Mouse (Mus musculus) erythroid progenitor cell, adult 5-6 weeks (primary cell): ENCODE results near the gene Cib3. TPM values are rescaled to one million over a fixed set of nuclear protein-coding genes. Genes with fewer than 3 reads are reported as not detected.
A peak's percentile ranks its signal among the peaks of the same experiment; 100 is the strongest.

ENCODE experiments used
- ATAC-seq: replicated peaks from 2 replicates; pipeline ENCODE4 v1.8.0; 2016; ENCODE audit warnings: moderate number of reproducible peaks, mild to moderate bottlenecking, moderate TSS enrichment, inconsistent platforms; ENCODE audit not compliant: poor library complexity, low FRiP score, severe bottlenecking
- total RNA-seq, 2 experiments: library from RNA; stranded (forward) in 1 of 2; stranded (reverse) in 1 of 2; fragments of 150-400 nt in 1 of 2; fragments of 186-747, 209-891 nt in 1 of 2; gene quantifications; 2 replicates each; pipeline versions ENCODE4 v1.2.3 to v1.2.4; 2015 to 2017; ENCODE audit warnings: low replicate concordance in 2 of 2

Cib3 gene
- total RNA-seq (2015; ENCODE audit: low replicate concordance) = not detected in 2 replicates
- total RNA-seq (2017; ENCODE audit: low replicate concordance) = 0.77 TPM in 1 of 2 replicates, not detected in the other

DNA sequence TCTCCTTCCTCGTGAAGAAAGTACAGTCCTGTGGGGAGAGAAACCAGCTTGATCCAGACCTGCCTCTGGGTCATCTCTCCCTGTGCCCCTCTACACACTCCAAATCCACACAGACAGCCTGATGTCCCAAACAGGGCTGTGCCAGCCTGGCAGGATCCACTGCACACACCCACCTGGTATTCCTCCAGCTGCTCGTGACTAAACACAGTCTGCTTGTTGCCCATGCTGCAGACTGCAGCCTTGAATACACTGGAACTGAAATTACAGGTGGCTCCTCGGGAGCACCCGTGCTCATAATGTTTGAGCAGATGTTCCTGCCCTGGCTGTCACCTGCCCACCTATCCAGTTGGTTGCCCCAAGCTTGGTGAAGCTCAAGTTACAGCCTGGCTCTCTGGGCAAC is at the start of gene Cib3:
Gene Cib3 (minus strand): TSS at position 87 of the 400 bp plus-strand sequence.
- ATAC-seq = no peak

DNA sequence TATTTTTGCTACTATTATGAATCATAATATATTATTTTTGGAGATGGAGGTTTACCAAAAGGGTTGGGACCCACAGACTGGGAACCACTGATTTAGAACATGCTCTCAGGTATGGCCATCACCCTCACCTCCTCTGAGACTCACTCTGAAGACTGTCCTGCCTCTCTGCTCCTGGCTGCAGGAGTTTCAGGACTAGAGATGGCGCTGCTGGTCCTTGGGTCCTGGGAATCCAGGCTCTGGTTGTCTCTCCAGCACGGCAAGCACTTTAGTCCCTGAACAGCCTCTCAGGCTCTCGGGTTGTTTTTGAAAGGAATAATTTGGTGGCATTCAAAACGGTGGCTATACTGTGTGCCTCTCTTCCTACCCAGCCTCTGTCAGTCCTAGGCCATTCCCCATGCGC is 49.2 kb upstream of the Cib3 start:
- no peak for ATAC-seq

DNA sequence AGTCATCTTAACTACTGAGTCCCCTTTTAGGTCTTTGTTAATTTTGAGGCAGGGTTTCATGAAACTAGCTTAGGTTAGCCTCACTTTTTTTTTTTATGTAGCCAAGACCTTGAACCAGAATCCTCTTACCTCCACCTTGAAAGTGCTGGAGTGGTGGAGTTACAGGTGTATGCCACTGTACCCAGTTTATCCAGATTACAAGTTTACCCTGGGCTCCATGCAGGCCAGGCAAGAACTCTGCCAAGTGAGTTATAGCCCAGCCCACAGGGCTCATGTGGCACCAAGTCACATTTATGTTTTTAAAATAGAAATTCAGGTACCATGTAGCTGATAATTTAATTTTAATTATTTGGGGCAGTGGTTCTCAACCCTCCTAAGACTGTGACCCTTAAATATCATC is 48.8 kb upstream of the Cib3 start:
- ATAC-seq = no peak

DNA sequence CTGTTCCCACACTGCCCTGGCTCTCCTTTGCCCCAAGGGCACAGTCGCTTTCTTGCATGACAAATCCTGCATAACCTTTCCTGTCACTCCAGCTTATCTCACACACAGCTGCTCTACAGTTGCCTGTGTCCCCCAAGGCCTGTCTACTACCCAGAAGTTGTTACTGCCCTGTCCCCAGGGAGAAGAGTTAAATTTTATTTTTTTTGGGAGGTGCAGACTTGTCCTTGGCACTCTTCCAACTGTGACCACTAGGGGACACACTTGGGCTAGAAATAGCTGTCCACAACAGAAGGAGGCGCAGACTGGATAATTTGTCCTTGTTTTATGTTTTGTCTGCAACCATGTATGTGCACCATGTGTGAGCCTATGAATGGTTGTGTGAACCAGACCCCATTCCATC is 48.4 kb upstream of the Cib3 start:
- no peak for ATAC-seq

DNA sequence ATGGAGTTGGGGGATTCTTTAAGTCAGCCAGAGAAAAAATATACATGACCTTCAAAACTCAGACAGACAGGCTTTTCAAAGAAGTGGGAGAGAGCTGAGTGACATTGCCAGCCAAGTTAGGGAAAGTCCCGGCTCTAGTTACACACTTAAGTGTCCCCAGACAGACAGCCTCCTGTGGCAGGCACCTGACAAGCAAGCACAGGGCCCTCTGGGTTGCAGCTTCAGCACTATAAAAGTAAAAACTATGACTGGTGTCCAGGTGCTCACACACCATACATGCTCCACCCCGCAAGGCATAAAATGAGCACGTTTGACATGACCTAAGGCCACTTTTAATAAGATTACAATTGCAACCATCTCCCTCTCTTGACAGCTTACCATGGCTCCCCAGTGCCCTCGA is 47.9 kb upstream of the Cib3 start:
- ATAC-seq = no peak

DNA sequence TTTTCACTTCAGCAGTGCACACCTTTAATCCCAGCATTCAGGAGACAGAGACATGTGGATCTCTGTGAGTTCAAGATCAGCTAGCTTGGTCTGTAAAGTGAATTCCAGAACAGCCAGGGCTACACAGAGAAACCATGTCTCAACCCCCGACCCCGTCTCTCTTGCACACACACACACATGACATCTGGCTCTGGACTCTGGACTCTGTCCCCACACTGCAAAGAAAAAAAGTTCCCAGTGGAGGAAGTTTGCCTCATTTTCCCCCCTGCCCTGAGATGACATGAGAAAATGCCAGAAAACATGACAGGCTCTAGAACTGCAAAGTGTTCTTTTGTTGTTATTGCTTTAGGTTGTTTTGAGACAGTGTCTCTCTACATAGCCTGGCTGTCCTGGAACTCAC is 47.2 kb upstream of the Cib3 start:
- ATAC-seq = no peak

DNA sequence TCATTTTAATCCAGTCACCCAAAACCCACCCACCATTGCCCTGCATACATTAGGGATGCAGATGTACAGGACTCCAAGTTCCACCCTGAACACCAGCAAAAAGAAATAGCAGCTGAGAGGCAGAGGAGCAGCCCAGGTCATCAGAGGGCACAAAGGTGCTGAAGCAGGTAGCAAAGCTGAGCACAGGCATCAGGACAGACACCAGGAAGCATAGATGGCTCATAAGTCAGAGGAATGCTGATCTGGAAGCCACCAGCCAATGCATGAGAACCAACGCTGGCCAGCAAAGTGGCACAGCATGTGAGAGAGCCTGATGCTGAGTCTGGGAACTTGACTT is 45.2 kb upstream of the Cib3 start:
- no peak for ATAC-seq

DNA sequence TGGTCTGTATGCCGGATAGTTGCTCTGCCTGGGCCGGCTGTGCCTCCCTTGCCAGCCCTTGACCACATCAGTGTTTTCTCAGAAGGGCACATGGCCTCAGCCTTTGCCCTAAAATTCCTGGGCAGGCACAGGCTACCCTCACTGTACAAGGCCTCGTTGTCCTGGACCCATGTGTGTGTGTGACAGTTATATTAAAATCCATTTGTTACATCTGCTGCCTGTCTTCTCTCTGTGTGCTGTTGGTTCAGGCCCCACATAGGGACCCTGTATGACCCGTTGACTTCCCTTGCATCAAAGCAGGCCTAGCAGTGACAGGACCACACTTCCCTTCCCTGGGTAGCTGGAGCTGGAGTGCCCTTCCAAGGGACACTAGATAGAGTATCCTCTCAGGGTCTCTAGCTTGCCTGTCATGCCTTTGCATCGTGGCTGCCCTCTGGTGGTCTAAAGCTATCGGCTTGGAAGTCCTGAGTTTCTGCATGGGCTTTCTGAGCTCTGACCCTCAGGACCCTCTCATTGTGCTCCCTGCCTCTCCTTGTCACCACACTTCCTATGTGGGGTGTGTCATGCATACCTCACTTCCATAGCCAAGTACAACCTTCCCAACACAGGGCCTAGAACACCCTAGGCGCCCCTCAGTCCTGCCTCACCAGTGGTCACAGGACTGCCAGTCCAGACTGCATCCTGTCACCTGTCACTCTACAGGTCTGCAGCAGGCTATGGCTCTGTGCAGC is 44.7 kb upstream of the Cib3 start:
- ATAC-seq = no peak

DNA sequence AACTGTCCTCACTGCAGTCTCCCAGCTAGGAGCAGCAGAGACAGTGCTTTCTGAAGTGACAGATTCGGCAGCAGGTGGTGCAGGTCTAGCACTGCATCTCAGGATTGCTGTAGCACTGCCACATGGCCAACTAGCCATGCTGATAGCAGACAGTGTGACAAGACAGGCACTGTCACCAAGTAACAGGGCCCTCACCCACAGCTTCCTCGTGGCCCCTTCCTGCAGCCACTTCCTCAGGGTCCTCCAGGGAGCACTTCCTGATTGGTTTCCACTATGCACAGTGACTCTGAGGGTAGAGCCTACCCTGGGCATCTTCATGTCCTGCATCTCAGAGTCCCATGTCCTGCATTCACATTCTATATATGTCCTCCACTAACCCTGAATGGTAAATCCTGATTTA is 32.0 kb upstream of the Cib3 start:
- ATAC-seq = no peak

DNA sequence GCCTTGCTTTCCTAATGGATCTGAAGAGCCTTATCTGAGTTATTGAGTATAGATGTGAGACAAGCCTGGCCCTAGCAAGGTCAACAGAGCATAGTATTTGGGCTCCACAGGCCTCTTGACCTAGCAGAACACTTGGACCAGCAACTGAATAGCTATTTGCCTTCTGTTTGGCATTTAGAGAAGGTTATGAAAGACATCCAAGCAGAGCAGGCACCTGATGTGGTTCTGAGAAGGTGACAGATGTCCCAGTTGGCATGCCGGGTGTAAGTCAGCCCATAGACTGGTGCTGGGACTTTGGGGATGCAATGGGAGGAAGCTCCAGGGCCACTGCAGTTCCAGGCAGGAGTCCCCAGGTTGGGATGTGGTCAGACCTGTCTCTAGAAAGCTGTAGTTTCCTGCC is 29.6 kb upstream of the Cib3 start:
- ATAC-seq = no peak

DNA sequence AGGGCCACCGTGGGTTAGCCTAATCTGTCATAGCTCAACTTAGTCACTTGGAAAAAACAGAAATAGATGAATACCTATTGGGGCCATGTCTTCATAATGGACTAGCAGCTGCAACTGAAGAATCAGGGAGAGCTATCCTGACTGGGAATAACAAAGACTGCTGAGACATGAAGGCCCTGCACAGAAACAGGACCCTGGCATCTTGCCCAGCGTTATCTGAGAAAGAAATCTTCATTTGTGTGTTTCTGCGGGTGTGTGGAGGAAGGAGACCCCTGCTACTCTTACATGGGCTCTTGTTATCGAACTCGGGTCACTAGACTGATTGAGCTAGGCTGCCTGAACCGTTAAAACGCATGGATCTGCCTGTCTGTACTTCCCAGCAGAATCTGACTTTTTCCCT is 28.3 kb upstream of the Cib3 start:
- ATAC-seq = no peak

DNA sequence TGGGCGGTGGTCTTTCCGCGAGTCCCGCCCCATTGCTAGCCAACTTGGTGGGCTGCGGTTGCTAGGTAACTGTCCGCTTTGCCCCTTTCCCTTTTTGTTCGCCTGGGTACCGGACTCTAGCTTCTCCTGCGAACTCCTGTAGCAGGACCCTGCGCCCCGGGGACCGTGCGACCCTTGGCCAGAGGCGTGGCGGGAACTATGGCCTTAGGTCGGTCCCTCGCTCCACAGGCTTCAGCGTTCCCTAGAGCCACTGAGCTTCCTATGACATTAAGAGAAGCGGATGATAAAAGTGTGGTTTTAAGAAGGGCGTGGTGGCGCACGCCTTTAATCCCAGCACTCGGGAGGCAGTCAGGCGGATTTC is 27.7 kb upstream of the Cib3 start:
- ATAC-seq = peak; percentile 37

DNA sequence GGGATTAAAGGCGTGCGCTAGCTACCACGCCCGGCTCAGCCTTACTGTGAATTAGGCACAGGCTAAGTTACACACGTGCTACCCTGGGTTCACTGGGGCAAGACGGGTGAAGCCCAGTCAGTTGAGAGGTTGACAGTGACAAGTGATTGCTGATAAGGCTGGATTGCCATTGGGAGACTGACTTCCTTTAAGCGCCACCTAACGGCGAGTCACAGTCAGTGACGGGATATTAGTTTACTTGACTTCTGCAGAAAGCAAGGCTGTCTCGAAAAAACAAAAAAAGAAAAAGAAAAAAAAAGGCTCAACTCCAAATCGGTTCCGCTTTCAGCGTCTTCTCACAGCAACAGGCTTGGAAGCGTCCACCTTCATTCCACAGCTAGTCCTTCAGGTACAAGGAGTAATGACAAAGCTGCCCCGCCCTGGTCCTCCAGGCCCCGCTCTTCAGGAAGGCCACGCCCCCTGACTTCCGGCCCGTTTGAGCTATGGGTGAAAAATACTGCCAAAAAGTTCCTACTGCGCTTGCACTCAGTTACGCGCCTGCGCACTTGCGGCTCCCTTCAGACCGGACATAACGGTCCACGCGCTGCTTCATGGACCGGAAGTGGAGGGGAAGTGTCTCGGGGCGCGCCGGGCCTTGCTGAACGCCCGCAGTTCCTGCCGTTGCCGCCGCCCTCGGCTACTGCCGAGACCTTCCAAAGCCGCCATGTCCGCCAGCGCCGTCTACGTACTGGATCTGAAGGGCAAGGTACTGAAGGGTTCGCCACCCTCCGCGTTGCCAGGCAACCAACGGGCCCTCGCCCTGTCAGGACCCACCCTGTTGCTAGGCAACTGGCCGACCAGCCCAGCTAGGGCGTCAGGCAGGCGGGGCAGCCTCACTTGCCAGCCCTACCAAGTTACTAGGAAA is 27.1 kb upstream of the Cib3 start, which contains the start of gene Ap1m1:
Gene Ap1m1 (plus strand): TSS at position 520 of the 904 bp plus-strand sequence.
- ATAC-seq = peak; percentile 89

DNA sequence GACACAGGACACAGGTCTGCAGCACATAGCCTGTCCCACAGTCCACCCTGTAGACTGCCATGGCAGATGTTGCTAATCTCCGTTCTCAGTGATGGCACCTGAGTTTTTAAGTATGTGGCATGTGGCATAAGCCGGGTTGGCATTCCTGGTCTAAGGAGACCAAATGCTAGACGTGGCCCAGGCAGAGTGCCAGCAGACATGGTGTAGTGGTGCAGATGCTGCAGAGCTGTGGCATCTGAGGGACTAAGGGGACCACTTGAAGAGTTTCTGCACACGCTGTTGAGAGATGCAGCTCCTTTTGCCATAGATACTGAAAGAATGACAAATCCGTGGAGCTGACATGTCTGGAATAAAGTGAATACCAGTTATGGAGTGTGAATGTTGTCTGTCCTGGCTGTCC is 10.0 kb upstream of the Cib3 start:
- no peak for ATAC-seq

DNA sequence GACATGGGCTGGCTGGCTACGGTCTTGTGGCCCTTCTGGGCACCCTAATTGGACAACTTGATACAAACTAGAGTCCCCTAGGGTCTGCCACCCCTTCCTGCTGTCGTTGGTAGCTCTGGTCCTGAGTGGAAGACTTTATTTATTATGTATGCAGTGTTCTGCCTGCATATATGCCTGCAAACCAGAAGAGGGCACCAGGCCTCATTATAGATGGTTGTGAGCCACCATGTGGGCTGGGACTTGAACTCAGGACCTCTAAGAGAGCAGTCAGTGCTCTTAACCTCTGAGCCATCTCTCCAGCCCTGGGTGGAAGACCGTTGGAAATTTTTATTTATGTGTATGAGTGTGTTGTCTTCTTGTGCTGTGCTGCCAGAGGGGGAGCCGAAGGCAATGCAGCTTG is 8.1 kb upstream of the Cib3 start:
- ATAC-seq = no peak

DNA sequence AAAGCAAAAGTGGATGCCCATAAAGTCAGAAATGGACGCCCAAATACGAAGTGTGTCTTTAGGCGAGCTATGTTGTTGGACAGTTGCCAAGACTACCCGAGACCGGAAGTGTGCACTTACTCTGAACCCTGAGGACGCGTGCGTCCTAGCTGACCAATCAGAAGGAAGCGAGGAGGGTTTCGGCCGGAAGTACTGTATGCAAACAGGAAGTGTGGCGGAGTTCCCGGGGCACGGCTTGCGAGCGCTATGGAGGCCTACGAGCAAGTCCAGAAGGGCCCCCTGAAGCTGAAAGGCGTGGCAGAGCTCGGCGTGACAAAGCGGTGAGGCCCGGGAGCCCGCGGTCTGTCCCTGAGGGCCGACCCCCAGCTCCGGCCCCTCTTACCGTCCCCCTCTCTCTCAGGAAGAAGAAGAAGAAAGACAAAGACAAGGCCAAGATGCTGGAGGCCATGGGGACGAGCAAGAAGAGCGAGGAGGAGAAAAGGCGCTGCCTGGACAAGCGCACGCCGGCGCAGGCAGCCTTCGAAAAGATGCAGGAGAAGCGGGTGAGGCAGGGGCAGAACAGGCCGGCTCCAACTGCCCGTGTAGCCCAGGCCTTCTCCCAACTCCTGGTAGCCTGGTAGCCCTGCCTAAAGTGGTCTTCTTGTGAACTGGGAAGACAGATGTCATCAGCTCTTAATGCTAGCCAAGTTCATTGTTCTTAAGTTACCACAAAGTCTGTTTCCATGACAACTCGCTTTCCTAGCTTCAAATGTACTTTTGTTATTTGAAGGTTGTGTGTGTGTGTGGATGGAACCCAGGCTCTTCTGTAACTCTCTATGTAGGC is 7.1 kb upstream of the Cib3 start, which contains the start of gene Fam32a:
Gene Fam32a (plus strand): TSS at position 190 of the 823 bp plus-strand sequence.
- ATAC-seq = peak; percentile 98

DNA sequence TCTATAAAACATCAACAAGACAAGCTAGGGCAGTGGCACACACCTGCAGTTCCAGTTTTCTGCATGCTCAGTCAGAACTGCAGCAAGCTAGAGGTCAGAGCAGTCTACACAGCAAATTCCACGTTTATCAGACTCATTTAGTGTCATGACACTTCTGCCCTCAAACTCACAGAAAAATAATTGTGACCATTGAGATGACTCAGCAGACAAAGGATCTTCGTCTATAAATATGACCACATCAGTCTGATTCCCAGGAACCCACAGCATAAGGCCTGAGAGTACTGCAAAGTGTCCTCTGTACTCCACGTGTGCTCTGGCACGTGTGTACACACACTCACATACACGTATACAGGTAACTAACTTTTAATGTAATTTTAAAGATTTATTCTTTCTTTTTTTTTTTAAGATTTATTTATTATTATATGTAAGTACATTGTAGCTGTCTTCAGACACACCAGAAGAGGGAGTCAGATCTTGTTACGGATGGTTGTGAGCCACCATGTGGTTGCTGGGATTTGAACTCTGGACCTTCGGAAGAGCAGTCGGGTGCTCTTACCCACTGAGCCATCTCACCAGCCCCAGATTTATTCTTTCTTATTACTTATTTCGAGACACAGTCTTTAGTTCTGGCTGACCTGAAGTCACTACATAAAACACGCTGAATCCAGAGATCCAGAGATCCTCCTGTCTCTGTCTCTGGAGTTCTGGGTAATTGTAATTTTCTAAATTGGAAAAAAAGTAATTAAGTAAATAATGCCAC is 6.3 kb upstream of the Cib3 start:
- no peak for ATAC-seq

DNA sequence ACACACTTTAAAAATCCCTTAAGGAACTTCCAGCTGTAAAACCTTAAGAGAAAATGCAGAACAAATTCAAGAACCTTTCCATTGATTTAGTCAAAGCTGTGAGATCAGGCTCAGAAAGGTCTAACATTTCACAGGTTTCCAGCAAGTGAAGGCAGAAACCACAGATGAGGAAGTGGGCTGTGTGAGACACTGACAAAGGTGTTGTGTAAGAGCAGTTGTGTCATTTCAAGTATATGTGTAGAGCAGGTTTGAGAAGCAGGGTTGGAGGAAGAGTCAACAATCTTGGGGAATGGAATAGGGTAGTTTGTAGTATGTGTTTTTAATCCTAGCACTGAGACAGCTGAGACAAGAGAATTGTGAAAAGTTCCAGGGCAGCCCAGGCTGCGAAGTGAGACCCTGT is 3.2 kb upstream of the Cib3 start:
- ATAC-seq = no peak

DNA sequence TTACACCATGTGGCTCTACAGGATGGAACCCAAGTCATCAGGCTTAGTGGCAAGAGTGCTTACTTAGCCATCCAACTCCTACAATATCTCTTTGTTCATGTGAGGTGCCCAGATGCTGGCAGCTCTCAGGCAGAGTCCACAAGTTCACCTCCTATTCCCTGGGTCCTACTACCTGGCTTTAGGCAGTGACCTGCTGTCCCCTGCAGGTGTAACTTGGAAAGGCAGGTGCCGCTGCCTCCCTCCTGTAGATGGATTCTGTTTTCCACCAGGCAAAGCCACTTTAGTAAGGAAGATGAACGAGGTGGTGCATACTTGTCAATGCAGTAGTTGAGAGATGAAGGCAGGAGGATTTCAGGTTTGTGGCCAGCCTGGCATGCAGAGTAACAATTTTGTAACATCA is 2.4 kb upstream of the Cib3 start:
- ATAC-seq = no peak

DNA sequence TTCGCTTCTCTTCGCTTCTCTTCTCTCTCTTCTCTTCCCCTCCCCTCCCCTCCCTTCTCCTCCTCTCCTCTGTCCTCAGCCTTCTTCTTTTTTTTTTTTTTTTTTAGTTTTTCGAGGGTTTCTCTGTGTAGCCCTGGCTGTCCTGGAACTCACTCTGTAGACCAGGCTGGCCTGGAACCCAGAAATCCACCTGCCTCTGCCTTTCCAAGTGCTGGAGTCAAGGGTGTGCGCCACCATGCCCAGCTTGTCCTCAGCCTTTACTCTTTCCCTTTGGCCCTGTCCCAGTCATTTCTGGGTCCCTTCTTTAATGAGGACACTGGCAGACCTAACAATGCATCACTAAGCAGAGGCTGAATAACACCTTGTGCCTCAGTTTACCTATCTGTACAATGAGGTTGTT is 899 bp upstream of the Cib3 start, which contains the start of gene Gm11034:
Gene Gm11034 (minus strand): TSS at position 101 of the 400 bp plus-strand sequence.
- ATAC-seq = no peak
